Mouse (Mus musculus): ENCODE measurements around the gene Fbln7. TPM values are rescaled to one million over a fixed set of nuclear protein-coding genes. Genes with fewer than 3 reads are reported as not detected.

Gene Fbln7
- total RNA-seq, 1 experiment from 2014 or later: 3.8 TPM

DNA sequence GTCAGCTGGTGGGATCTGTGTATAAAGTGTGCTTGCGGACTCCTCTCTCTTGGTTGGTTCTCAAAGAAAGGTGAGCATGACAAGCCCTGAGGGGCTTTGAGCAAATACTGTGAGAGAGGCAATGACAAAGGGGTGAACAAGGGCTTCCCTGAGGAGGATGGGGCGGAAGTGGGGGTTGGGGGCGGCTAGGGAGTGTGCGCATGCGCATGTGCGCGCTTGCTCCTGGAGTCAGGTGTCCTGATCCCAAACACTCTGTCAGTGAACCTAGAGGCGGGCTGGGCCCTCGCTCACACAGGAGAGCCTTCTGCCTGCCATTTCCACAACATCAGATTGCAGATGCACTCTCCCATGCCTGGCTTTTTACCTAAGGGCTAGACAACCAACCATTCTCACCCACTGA lies 9.5 kb downstream of the Fbln7 start:
- no peak for DNase-seq

- DNase-seq: no peak
Measured at GRCm38 (mm10) chr2:128875526-128875925, 12.7 kb downstream of the Fbln7 start.

DNA sequence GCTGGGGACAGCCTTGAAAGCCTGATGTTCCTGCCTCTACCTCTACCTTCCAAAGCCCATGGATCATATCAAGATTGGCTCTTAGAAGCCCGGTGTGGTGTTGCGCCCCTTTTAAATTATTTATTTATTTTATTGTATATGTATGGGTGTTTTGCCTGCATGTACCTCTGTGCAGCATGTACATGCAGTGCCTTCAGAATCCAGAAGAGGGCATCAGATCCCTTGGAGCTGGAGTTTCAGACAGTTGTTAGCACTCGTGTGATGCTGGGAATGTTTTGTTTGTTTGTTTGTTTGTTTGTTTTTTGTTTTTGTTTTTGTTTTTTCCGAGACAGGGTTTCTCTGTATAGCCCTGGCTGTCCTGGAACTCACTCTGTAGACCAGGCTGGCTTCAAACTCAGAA lies 18.5 kb downstream of the Fbln7 start:
- no peak for DNase-seq

DNA sequence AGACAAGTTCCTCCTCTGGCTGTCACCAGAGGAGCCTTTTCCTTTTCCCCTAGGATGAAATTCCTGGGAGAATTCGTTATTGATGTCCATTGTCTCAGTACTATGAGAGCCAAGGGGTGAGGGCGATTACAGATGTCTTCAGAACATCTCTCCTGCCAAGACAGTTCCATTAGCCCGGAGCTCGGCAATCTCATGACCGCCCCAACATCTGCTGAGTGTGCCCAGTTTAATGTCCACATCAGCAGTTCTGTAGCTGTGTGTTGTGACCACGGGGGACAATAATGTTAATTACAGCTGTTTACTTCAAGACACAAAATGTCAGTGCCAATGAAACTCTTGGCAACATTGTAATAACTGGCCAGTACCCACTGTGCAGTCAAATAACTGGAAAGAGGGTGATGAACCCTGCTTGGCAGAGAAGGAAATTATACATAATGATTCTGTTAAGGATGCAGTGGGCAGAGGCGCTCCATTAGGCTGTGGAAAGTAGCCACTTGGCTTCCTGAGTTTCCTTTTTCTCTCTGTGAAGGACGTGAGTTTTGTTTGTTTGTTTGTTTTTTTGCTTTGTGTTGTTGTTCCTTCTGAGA lies 22.5 kb downstream of the Fbln7 start:
- DNase-seq: no peak

DNA sequence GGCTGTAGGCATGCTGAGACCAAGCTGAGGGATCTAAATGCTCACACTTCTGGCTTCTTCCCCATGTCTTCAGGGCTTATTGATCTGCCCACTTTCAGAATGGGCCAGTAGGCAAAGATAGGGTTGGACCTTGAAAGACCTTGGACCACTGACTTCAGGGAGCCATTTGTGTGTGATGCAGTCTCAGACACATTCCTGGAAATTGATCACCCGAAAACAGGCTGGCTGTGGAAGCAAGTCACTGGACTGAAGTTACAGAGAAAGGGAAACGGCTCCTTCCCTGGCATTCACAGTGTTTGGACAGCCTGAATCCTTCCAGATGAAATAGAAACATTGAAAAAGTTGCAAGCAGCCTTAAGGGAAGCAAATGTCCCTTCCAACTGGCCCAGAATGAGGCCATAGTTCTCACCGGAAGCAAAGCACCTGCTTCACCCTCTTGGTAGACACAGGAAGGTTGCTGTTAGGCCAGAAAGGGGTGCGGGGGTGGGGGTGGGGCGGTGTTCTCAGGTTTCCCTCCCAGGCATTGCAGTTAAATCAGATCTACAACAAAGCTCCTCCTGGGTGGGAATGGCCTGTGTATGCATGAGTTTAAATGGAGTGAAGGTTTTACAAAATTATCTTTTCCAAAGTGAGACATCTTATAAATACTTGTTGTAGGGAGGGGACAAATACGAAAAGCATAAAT lies 25.2 kb downstream of the Fbln7 start:
- DNase-seq: no peak

- DNase-seq: no peak
Measured at GRCm38 (mm10) chr2:128890661-128891335, 28.0 kb downstream of the Fbln7 start.

DNA sequence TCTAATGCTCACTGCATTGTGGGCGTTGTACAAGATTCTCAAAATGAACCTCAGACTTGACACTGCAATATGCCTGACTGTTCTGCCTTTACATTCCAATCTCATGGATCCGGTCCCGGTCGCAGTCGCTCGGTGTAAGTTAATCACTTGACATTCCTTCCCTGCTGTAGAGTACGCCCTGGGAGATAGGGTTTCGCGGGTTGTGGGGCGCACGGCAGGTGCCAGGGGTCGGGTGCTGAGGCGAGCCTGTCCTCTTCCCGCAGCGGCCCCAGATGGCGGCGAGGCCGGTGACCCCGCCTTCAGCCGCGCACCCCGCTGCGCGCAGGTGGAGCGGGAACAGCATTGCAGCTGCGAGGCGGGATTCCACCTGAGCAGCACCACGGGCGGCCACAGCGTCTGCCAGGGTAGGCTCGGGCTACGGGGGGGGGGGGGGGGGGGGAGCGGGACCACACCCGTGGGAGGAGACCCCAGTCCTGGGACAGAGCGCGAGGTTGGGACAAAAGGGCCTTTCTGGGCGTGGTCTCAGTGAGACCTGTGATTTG lies 29.5 kb downstream of the Fbln7 start:
- no peak for DNase-seq

DNA sequence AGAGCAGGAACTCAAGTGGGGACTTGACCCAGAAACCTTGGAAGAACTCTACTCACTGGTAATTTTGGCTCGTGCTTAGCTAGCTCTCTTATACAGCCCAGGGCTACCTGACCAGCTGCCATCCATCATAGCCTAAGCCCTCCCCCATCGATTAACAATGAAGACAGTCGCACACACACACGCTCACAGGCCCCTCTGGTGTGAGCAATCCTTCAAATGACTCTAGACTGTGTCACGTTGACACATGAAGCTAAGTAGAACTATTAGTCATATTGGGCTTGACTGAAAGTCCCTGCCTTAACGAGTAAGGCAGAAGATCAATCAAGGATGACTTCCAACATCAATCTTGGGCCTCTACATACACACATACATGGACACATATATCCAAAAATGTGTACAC lies 40.1 kb downstream of the Fbln7 start:
- DNase-seq: no peak

DNA sequence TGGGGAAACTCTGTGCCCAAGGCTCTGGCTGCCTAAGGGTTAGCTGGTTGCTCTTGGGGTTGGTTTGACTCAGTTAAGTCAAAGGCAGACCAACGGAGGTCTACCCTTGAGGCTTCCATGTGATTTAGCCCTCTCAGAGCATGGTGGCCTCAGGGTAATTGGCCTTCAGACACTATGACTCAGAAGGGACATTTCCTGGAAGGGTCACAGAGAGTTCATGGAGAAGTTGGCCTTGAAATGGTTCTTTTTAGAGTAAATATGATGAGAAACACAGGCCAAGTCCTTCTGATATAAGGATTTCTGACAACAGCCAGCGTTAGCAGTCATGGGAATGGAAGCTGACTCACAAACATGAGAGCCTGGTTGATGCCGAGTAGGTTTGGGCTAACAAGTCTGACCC lies 40.9 kb downstream of the Fbln7 start:
- peak; percentile 14 for DNase-seq

GRCm38 (mm10) chr2:128914978-128915377 lies 52.2 kb downstream of the Fbln7 start:
- no peak for DNase-seq

- no peak for DNase-seq
Measured at GRCm38 (mm10) chr2:128916528-128916927, 53.7 kb downstream of the Fbln7 start.

- DNase-seq: no peak
Measured at GRCm38 (mm10) chr2:128924799-128925198, 62.0 kb downstream of the Fbln7 start.

GRCm38 (mm10) chr2:128928446-128928845 lies 65.7 kb downstream of the Fbln7 start:
- no peak for DNase-seq

DNA sequence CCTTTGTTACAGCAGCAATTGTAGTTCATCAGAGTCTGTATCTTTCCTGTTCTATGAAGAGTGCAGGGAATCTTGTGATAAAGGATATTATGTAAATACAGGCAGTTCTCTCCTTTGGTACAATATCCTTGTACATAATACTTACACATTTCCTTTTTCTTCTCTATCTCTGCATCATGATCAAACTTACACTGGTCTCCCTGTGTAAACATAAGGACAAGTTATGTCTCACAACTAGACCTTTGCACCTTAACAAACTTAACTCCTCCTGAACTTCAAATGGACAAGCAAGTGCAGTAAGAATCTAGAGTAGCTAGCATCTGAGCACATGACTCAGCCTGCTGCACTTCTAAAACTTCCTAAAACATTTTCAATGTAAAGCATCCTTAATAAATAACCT lies 67.9 kb downstream of the Fbln7 start:
- no peak for DNase-seq

- DNase-seq: no peak
Measured at GRCm38 (mm10) chr2:128936256-128936655, 73.5 kb downstream of the Fbln7 start.

DNA sequence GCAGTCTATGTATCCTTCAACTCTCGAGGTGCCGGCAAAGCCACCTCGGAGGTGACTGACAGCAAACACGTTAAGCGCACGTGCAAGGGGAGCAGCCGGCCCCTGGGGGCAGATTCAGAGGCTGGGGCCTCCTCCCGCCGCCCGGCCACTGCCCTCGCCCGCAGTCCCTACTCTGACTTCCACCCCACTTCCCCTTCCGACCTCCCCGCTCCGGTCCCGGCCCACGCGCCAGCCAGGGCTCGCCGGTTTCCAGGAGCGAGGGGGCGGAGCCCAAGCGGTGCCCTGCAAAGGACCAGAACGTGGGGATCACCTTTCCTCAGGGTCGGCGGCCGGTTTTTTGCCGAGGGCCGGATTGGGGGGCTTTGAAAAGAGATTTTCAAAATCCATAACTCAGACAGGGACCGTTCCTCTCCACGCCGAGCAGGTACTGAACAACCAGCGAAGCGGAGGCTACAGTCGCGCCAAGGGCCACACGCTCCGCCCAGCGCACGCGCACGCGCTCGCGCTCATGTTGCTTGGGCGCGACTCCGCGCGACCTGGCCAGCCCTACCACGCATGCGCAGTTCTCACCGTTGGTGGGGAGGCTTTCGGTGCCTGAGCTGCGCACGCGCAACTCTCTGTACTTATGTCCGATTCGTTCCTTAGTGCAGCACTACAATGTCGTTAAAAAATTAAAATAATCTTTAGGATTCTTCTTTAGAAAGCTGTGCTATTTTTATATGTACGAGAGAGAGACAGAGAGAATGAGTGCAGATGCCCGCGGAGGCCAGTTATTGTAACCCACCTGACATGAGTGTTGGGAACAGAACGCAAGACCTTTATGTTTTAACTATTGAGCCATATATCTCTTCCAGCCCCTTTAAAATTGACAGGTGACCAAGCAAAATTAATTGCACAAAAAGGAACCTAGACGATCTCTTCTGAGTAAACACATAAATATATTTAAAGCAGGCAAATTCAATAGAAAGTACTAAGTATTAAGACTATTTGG lies 81.1 kb downstream of the Fbln7 start, which contains the start of gene Zc3h8:
Zc3h8 (minus strand) TSS at position 540 of the 991 bp plus-strand sequence.
- DNase-seq: peak; percentile 99

Small RNA genes within 50 kb of the gene (microRNA-seq; reads per million reads assigned to microRNA genes)
- 0 reads per million in 2 experiments for gene Gm22859

Other genes with a start within 250 kb of the Fbln7 start
- 75.0 and 76.9 TPM in 2 replicates for gene Anapc1, start 175.6 kb upstream of the Fbln7 start, total RNA-seq (2021)
- gene Mertk, start 164.0 kb upstream of the Fbln7 start, total RNA-seq (2021): 11.7 and 14.0 TPM in 2 replicates
- gene Tmem87b, start 44.9 kb upstream of the Fbln7 start, total RNA-seq (2021): 35.0 and 40.6 TPM in 2 replicates
- 3.9 and 4.7 TPM in 2 replicates for gene Zc3h8, start 81.1 kb downstream of the Fbln7 start, total RNA-seq (2021)
- gene Zc3h6, start 104.4 kb downstream of the Fbln7 start, total RNA-seq (2021): 4.1 and 7.1 TPM in 2 replicates
- 10.7 and 13.0 TPM in 2 replicates for gene Gm10762, start 104.7 kb downstream of the Fbln7 start, total RNA-seq (2021)
- gene Vinac1, start 185.2 kb downstream of the Fbln7 start, total RNA-seq (2021): 0.11 TPM in 2 replicates
- gene Ttl, start 203.0 kb downstream of the Fbln7 start, total RNA-seq (2021): 11.0 and 11.2 TPM in 2 replicates
- 15.6 and 19.5 TPM in 2 replicates for gene Polr1b, start 238.0 kb downstream of the Fbln7 start, total RNA-seq (2021)

All from adrenal gland, postnatal 14 days (tissue).